Mouse (Mus musculus): ENCODE data around the gene Pigo.

Pigo gene

GRCm38 (mm10) chr4:43037860-43038566 lies 12.4 kb upstream of the Pigo start:
- peak; percentile 88 for DNase-seq (ENCODE audit: low read depth)

DNA sequence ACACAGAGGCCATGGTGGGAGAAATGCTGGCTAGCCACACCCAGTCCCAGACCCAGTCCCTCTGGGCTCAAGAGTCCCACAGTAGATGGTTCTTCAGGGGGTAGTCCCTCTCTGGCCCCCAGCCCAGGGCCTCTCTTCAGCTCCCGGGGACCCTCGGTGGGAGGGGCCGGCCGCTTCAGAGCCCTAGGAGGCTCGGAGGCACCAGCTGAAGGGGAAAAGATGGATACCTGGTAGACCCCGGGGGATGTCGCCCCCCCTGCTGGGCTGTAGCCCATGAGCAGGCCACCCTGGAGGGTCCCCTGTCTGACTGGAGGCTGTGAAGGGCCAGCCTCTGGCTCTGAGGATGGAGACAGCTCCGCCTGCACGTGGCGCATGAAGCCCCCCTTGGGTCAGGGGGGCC lies 10.7 kb upstream of the Pigo start:
- no peak for DNase-seq (ENCODE audit: low read depth)

DNA sequence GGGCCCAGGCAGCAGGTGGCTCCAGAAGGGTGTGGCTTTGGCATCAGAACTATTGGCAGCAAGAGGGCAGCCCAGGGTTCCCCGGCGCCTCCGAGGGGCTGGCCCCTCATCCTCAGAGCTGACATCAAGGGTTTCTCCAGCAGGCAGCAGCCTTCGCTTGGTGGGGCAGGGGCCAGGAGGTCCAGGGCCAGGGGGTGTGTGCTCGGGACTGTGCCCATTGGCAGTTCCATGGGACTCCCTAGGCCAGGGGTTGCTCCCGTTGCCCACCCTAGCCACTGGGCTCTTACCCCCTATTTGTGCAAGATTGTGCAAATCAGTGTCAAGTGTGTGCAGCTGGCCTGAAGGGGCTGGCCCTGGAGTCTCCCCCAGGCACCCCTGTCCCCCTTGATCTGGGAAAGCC lies 10.2 kb upstream of the Pigo start:
- DNase-seq (ENCODE audit: low read depth) = no peak

DNA sequence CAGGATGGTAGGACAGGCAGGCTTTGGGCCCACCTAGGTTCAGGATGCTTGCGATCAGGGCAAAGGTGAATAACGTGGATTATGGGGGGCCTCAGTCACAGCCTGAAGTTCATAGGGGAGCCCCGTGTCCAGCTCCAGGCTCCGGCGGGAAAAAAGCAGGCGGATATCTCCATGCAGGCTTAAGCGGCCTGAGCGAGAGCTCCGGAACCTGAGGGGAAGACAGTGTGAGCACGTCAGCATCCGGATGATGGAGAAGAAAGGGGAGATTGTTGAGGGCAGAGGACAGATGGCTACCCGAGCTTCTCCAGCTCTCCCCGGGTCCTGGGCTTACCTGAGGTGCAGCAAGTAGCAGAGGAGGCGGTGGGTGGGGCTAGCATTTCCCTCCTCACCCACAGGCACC lies 7.9 kb upstream of the Pigo start:
- no peak for DNase-seq (ENCODE audit: low read depth)

DNA sequence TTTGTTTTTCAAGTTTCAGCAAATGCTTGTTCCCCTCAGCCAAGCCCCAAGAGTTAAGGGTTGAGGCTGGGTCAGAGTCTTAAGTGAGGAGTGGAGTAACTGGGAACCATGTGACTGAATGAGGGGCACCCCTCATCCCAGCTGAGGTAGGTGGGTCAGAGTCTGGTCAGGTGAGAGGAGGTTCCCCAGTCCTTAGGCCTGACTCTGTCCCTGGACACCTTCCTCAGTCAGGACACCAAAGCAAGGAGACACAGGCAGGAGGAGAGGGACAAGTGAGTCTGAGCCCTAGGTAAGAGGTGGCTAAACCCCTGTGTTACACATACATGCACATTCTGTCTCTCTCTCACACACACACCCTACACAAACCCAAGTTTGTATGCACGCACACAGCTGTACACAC lies 6.9 kb upstream of the Pigo start:
- no peak for DNase-seq (ENCODE audit: low read depth)

DNA sequence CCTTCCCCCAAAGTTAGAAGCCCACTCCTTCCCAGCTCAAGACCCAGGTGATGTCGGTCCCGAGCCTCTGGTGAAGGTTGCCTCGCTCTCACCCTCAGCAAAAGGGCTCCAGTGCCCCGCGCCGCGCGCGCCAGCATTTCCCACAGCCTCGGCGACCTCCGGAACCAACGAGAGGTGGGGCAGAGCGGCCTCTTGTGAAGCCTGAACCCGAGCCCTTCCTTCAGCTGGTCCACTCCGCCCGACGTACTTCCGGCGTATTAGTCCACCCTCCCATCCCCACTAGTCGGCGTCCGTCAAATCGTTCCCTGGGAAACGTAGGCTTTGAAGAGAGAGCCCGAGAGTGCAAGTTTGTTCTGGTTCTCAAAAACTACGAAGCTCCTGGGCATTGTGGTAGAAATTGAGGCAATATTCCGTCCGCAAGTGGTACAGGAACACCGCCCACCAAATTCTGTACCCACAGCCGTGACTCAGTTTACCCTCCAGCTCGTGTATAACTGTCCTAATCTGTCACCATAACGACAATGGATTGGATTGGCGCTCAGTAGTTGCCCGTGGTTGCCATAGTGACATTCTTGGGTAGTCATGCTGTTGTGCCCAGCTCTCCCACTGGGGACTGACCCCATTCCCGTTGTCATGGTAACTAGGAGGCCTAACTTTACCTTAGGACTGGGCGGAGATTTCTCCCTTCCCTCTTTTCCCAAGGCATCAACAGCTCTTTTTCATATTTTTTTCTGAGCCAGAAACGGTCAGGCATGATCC lies 5.8 kb upstream of the Pigo start, which contains the start of gene Stoml2:
TSS of gene Stoml2 (minus strand) at position 474 of the 759 bp plus-strand sequence.
- DNase-seq (ENCODE audit: low read depth) = peak; percentile 90

DNA sequence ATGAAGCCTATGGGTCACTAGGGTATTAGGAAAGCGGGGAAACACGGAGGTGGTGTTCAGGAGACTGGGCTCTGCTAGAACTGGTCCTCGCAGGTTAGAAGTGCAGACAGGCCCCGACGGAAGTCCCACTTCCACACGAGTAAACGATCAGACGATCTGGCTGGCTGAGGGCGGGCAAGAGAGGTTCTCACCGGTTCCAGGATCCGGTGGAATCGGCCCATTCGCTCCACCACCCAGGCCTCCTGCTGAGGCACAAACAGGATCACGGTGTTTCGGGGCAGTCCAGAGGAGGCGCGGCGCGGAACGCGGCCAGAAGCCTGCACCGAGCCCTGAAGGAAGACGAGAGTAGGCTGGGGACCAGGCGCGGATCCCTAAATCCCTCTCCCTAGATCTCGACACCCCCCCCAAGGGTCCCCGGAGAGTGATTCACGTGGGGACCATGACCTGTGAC lies 5.2 kb upstream of the Pigo start:
- DNase-seq (ENCODE audit: low read depth) = no peak

DNA sequence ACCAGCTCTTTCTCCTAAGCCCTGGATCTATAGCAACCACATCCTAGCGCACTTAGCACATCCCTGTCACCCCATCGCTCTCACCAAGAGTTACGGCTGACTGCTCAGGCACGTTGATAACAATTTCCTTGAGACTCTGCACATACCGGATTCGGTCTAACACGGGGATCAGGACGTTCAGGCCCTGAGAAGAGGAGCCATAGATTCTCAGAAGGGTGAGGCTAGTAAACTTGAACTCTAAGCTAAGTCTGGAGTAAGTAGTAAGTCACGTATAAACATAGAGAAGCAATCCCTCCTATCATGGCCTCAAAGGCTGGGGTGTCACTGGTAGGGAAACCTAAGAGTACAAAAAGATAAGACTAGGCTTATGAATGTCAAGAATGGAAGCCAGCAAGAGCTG lies 4.7 kb upstream of the Pigo start:
- no peak for DNase-seq (ENCODE audit: low read depth)

- DNase-seq (ENCODE audit: low read depth) = no peak
Observed at GRCm38 (mm10) chr4:43029749-43030148, 4.1 kb upstream of the Pigo start.

DNA sequence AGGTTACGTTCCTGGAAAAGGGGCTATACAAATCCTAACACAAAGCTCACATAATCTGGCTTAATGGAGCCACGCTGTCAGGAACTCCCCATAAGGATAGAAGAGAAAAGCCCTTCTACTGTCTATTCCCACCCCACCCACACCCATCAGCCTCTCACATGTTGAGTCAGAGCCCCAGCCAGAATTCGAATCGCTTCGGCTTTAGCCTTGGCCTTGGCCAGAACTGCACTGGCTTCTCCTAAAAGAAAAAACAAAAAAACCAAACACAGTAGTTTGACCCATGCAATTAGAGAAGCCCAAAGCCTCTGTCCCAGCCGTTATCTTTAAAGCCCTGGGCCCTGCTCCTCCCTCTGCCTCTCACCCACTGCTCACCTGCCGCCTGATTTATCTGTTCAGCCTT lies 3.5 kb upstream of the Pigo start:
- DNase-seq (ENCODE audit: low read depth) = no peak

- no peak for DNase-seq (ENCODE audit: low read depth)
Observed at GRCm38 (mm10) chr4:43024673-43025072, 946 bp downstream of the Pigo start.

GRCm38 (mm10) chr4:43021341-43021740 lies 4.3 kb downstream of the Pigo start:
- no peak for DNase-seq (ENCODE audit: low read depth)

DNA sequence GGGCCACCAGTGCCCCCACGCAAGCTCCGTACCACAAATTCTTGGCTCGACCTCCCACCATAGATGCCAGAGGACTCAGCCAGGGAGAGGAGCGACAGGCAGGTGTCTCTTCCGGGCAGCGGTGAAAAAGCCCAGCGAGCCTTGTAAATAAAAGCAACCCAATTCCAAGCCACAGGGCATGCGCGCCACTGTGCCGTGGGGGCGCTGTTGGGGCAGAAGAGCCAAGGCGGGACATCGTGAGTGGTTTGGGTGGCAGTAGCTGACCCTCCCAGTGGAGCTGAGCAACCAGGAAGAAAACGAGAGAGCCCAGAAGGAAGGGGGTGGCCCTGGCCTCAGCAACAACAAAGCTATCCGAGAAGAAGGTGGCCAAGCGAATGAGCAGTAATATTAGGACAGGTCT lies 4.7 kb downstream of the Pigo start:
- DNase-seq (ENCODE audit: low read depth) = no peak

DNA sequence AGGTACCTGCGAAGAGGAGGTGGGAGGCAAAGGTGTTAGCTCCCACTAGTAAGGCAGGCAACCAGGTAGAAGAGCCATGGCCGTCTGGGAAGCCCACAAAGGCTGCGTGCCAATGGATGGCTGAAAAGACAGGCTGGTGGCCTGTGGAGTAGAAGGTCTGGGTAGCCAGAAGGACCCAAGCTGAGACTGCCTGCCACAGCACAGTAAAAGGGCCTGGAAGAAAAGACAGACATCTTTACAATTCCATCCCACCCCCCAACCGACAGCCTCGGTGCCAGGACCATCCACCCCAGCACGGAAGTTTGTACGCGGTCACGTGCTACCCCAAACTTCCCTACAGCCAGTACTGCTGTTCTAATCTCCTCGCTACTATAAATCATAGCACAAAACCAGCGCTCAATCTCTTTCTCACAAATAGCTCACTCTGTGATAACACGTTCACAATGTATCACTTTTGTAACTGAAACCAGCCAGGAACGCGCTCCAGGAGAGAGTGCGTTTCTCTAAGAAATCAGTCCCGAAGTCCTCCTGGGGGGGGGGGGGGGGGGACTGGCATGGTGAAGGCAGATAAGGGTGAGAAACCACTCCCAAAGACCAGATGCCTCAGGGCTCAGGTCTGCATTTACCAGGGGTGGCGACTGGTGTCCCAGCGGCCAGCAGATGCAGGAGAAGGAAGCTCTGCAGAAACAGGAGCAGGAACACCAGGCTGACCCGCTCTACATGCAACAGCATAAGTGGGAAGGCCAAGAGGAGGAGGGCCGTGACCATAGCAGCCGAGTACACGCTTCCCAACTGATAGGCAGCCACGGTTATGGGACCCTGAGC lies 5.8 kb downstream of the Pigo start:
- DNase-seq (ENCODE audit: low read depth) = no peak

GRCm38 (mm10) chr4:43019176-43019575 lies 6.4 kb downstream of the Pigo start:
- no peak for DNase-seq (ENCODE audit: low read depth)

DNA sequence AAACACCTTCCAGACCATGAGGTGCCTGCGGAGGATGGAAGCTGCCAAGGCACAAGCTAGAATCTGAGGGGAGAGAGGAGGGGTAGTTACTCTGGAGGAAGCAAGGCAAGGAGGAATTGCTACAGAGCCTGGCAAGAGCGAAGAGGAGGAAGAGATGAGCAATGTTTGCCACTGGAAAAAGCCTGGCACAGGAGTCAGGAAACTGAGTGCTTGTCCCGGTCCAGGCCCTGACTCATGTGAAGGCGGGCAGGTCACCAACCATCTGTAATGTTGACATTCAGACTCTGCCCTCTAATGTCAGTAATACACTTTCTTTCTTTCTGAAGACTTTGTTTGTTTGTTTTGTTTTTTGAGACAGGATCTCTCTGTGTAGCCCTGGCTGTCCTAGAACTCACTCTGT lies 7.5 kb downstream of the Pigo start:
- no peak for DNase-seq (ENCODE audit: low read depth)

DNA sequence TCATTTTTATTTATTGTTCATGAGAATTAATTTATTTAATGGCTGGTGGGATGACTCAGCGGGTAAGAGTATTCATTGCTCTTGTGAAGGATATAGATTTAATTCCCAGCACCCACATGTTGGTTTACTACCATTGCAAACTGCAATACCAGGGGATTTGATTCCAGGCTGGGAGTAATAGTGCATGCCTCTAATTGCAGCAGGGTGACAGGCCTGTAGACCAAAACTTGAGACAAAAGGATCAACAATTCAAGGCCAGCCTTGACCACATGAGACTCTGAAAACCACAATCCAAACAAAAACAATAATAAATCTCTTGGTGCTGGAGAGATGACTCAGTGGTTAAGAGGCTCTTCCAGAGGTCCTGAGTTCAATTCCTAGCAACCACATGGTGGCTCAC lies 13.5 kb downstream of the Pigo start:
- DNase-seq (ENCODE audit: low read depth) = no peak

DNA sequence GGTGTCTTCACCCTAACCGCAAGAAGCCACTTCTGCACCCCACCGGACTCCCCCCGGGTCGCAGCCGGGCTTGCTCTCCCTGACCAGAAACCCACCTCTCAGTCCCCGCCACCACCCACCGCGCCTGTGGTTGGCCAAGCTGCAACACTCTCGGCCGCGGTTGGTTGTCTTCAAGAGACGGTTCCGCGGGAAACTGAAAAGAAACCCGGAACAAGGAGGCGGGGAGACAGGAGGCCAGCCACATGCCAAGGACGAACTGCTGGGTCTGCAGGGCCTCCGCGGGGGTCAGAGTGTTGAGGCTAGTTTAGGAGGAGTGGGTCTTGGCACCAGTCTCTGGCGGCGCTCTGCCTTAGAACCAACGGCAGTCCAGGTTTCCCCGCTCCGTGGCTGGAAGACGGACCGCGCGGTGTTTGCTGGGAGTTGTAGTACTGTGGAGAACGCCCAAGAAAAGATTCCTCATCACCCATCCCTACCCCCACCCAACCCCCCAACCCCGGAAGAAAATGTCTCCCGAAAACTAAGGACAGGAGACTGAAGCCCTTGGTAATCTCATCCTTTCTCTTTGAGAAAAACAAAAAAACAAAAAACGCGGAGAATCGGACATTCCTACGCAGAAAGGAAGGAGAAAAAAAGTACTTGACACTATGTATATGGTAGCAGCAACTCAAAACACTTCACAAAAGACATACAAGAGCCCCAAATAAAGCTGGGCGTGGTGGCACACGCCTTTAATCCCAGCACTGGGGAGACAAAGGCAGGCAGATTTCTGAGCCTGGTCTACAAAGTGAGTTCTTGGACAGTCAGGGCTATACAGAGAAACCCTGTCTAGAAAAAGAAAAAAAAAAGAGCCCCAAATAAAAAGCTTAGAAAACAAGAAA lies 15.2 kb downstream of the Pigo start, which contains the start of gene Fancg:
TSS of gene Fancg (minus strand) at position 346 of the 878 bp plus-strand sequence.
- DNase-seq (ENCODE audit: low read depth) = peak; percentile 76

GRCm38 (mm10) chr4:43005765-43006164 lies 19.9 kb downstream of the Pigo start:
- DNase-seq (ENCODE audit: low read depth) = peak; percentile 47

GRCm38 (mm10) chr4:43004951-43005350 lies 20.7 kb downstream of the Pigo start:
- no peak for DNase-seq (ENCODE audit: low read depth)

DNA sequence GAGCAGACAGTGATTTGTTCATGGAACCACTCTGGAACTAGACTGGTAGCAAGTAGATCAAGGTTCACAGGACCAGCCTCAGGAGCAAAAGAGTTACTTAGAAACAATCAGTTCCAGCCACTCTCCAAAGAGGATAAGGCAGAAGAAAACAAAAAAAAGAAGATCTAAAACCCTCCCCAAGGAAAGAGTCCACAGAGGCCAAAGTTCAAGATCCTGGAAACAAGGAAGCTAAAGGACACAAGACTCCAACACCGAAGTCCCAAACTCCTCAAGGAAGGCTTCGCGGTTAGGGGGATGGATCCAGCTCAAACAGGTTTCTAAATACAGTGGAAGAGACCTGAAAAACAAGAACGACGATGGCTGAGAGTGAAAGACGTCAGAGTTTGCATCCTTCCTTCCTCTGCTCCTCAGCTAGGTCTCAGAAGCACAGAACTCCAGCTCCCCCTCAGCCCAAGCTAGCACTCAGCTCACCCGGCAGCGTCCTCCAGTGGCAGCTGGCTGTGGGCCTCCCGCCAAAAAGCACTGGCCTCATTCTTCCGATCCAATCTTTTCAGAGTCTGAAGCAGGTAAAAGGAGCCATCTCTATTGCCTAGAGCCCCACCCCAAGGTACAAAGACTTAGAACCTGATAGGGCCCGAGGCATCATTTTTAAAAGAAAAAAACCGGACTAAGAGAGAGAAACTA lies 22.7 kb downstream of the Pigo start:
- no peak for DNase-seq (ENCODE audit: low read depth)
